Mouse (Mus musculus) megakaryocyte, adult 5-6 weeks (primary cell): ENCODE data around the gene Pkd1. TPM values are rescaled to one million over a fixed set of nuclear protein-coding genes. Genes with fewer than 3 reads are reported as not detected.

Experiments used
- ATAC-seq: 2 replicates; pipeline ENCODE4 v1.8.0; 2016; ENCODE audit warnings: mild to moderate bottlenecking, inconsistent platforms; ENCODE audit not compliant: poor library complexity, severe bottlenecking
- total RNA-seq, 2 experiments: library from RNA; stranded (forward) in 1 of 2; stranded (reverse) in 1 of 2; fragments of 153-499, 151-499 nt in 1 of 2; fragments of 221-1000, 200-1000 nt in 1 of 2; gene quantifications; 2 replicates each; pipeline versions ENCODE4 v1.2.3 to v1.2.4; 2015 to 2017

Pkd1 gene
- total RNA-seq, 2 experiments from 2014 or later, result 10.8 to 13.1 TPM

GRCm38 (mm10) chr17:24641944-24642343 is 92.3 kb downstream of the Pkd1 start:
- ATAC-seq, result no peak

- no peak for ATAC-seq
These were observed 93.2 kb downstream of the Pkd1 start for GRCm38 (mm10) chr17:24642791-24643343.

GRCm38 (mm10) chr17:24644030-24644715 is 94.5 kb downstream of the Pkd1 start:
- no peak for ATAC-seq

- ATAC-seq, result no peak
These were observed 95.5 kb downstream of the Pkd1 start for GRCm38 (mm10) chr17:24644875-24645721.

GRCm38 (mm10) chr17:24645916-24646315 is 96.3 kb downstream of the Pkd1 start:
- ATAC-seq, result no peak

Other genes starting within 250 kb of the Pkd1 start
- 0.41 and 0.58 TPM in 2 replicates for gene Abca17, start 198.8 kb upstream of the Pkd1 start, total RNA-seq (2015)
- 0.28 and 0.88 TPM in 2 replicates for gene Abca17, start 198.8 kb upstream of the Pkd1 start, total RNA-seq (2017)
- 40.2 and 43.6 TPM in 2 replicates for gene Abca3, start 197.9 kb upstream of the Pkd1 start, total RNA-seq (2015)
- 32.2 and 33.5 TPM in 2 replicates for gene Abca3, start 197.9 kb upstream of the Pkd1 start, total RNA-seq (2017)
- 93.0 and 102 TPM in 2 replicates for gene Rnps1, start 135.3 kb upstream of the Pkd1 start, total RNA-seq (2015)
- 115 and 125 TPM in 2 replicates for gene Rnps1, start 135.3 kb upstream of the Pkd1 start, total RNA-seq (2017)
- gene Eci1, start 123.2 kb upstream of the Pkd1 start, total RNA-seq (2015), result 26.0 and 30.6 TPM in 2 replicates
- 10.2 and 19.1 TPM in 2 replicates for gene Eci1, start 123.2 kb upstream of the Pkd1 start, total RNA-seq (2017)
- 2.6 and 4.7 TPM in 2 replicates for gene Dnase1l2, start 106.7 kb upstream of the Pkd1 start, total RNA-seq (2015)
- gene Dnase1l2, start 106.7 kb upstream of the Pkd1 start, total RNA-seq (2017), result 1.4 and 1.7 TPM in 2 replicates
- gene E4f1, start 79.5 kb upstream of the Pkd1 start, total RNA-seq (2015), result 20.7 and 27.5 TPM in 2 replicates
- 14.2 and 14.5 TPM in 2 replicates for gene E4f1, start 79.5 kb upstream of the Pkd1 start, total RNA-seq (2017)
- 20.7 and 25.5 TPM in 2 replicates for gene Pgp, start 79.4 kb upstream of the Pkd1 start, total RNA-seq (2015)
- gene Pgp, start 79.4 kb upstream of the Pkd1 start, total RNA-seq (2017), result 14.5 and 14.6 TPM in 2 replicates
- 0.75 TPM in 1 of 2 replicates, not detected in the other for gene Bricd5, start 76.0 kb upstream of the Pkd1 start, total RNA-seq (2015)
- 0.26 TPM in 1 of 2 replicates, not detected in the other for gene Bricd5, start 76.0 kb upstream of the Pkd1 start, total RNA-seq (2017)
- gene Mlst8, start 70.8 kb upstream of the Pkd1 start, total RNA-seq (2015), result 12.5 and 14.6 TPM in 2 replicates
- 42.3 and 43.2 TPM in 2 replicates for gene Mlst8, start 70.8 kb upstream of the Pkd1 start, total RNA-seq (2017)
- not detected in 2 replicates for gene Caskin1, start 61.2 kb upstream of the Pkd1 start, total RNA-seq (2015)
- not detected in 2 replicates for gene Caskin1, start 61.2 kb upstream of the Pkd1 start, total RNA-seq (2017)
- 46.4 and 48.1 TPM in 2 replicates for gene Traf7, start 21.9 kb upstream of the Pkd1 start, total RNA-seq (2015)
- 81.3 and 82.8 TPM in 2 replicates for gene Traf7, start 21.9 kb upstream of the Pkd1 start, total RNA-seq (2017)
- gene Rab26, start 15.6 kb upstream of the Pkd1 start, total RNA-seq (2015), result 0.42 and 0.57 TPM in 2 replicates
- gene Rab26, start 15.6 kb upstream of the Pkd1 start, total RNA-seq (2017), result 0.95 and 1.1 TPM in 2 replicates
- gene Tsc2, start 82.8 kb downstream of the Pkd1 start, total RNA-seq (2015), result 60.9 and 78.2 TPM in 2 replicates
- 25.5 and 32.4 TPM in 2 replicates for gene Tsc2, start 82.8 kb downstream of the Pkd1 start, total RNA-seq (2017)
- gene Nthl1, start 82.8 kb downstream of the Pkd1 start, total RNA-seq (2015), result 0.50 and 2.1 TPM in 2 replicates
- gene Nthl1, start 82.8 kb downstream of the Pkd1 start, total RNA-seq (2017), result 3.4 and 4.7 TPM in 2 replicates
- gene Slc9a3r2, start 100.5 kb downstream of the Pkd1 start, total RNA-seq (2015), result 0.30 and 1.4 TPM in 2 replicates
- gene Slc9a3r2, start 100.5 kb downstream of the Pkd1 start, total RNA-seq (2017), result 1.1 and 1.5 TPM in 2 replicates
- not detected in 2 replicates for gene Npw, start 108.6 kb downstream of the Pkd1 start, total RNA-seq (2015)
- not detected in 2 replicates for gene Npw, start 108.6 kb downstream of the Pkd1 start, total RNA-seq (2017)
- gene Zfp598, start 119.9 kb downstream of the Pkd1 start, total RNA-seq (2015), result 18.1 and 19.2 TPM in 2 replicates
- 12.7 and 17.8 TPM in 2 replicates for gene Zfp598, start 119.9 kb downstream of the Pkd1 start, total RNA-seq (2017)
- not detected in 2 replicates for gene Syngr3, start 140.1 kb downstream of the Pkd1 start, total RNA-seq (2015)
- gene Syngr3, start 140.1 kb downstream of the Pkd1 start, total RNA-seq (2017), result not detected in 2 replicates
- 18.1 and 21.8 TPM in 2 replicates for gene Gfer, start 146.3 kb downstream of the Pkd1 start, total RNA-seq (2015)
- 31.6 and 36.2 TPM in 2 replicates for gene Gfer, start 146.3 kb downstream of the Pkd1 start, total RNA-seq (2017)
- gene Noxo1, start 146.4 kb downstream of the Pkd1 start, total RNA-seq (2015), result 1.5 and 1.7 TPM in 2 replicates
- gene Noxo1, start 146.4 kb downstream of the Pkd1 start, total RNA-seq (2017), result 0.62 and 1.9 TPM in 2 replicates
- 9.1 and 10.3 TPM in 2 replicates for gene Tbl3, start 157.8 kb downstream of the Pkd1 start, total RNA-seq (2015)
- gene Tbl3, start 157.8 kb downstream of the Pkd1 start, total RNA-seq (2017), result 15.6 and 21.3 TPM in 2 replicates
- not detected in 2 replicates for gene Rnf151, start 168.2 kb downstream of the Pkd1 start, total RNA-seq (2015)
- not detected in 2 replicates for gene Rnf151, start 168.2 kb downstream of the Pkd1 start, total RNA-seq (2017)
- gene Rps2, start 168.3 kb downstream of the Pkd1 start, total RNA-seq (2015), result 2,172 and 2,303 TPM in 2 replicates
- gene Rps2, start 168.3 kb downstream of the Pkd1 start, total RNA-seq (2017), result 591 and 664 TPM in 2 replicates
- gene Ndufb10, start 174.6 kb downstream of the Pkd1 start, total RNA-seq (2015), result 186 and 217 TPM in 2 replicates
- gene Ndufb10, start 174.6 kb downstream of the Pkd1 start, total RNA-seq (2017), result 251 and 266 TPM in 2 replicates
- 0.45 and 0.52 TPM in 2 replicates for gene Rpl3l, start 178.0 kb downstream of the Pkd1 start, total RNA-seq (2015)
- gene Rpl3l, start 178.0 kb downstream of the Pkd1 start, total RNA-seq (2017), result 0.15 and 1.5 TPM in 2 replicates
- gene Msrb1, start 186.8 kb downstream of the Pkd1 start, total RNA-seq (2015), result 1,003 and 1,039 TPM in 2 replicates
- 540 and 544 TPM in 2 replicates for gene Msrb1, start 186.8 kb downstream of the Pkd1 start, total RNA-seq (2017)
- not detected in 2 replicates for gene Hs3st6, start 203.2 kb downstream of the Pkd1 start, total RNA-seq (2015)
- gene Hs3st6, start 203.2 kb downstream of the Pkd1 start, total RNA-seq (2017), result not detected in 2 replicates